Mouse (Mus musculus) left cerebral cortex, adult 2 months (tissue): ENCODE measurements around the gene Ipmk. TPM values are rescaled to one million over a fixed set of nuclear protein-coding genes. Genes with fewer than 3 reads are reported as not detected.
A peak's percentile ranks its signal among the peaks of the same experiment; 100 is the strongest.

Experiments
- DNase-seq, 2 experiments: peaks; one replicate each; pipeline ENCODE4 v3.0.0; 2021 to 2022; ENCODE audit warnings: low spot score in 2 of 2, mixed read lengths in 1 of 2; ENCODE audit errors: extremely low spot score in 1 of 2
- H3K27ac ChIP-seq: fragments of 200-600 bp; 2 replicates; pipeline ENCODE4 v1.8.1; 2022
- H3K4me3 ChIP-seq: fragments of 200-600 bp; 2 replicates; pipeline ENCODE4 v1.8.1; 2022
- CTCF ChIP-seq: fragments of 200-600 bp; IDR thresholded peaks from 2 replicates; pipeline ENCODE4 v1.8.1; 2022; ENCODE audit warnings: antibody characterized with exemption, mild to moderate bottlenecking, moderate library complexity
- intact Hi-C: fragments of 180-260 bp; cut with DNase I; formaldehyde crosslinking; loops from one replicate; pipeline ENCODE4 v1.15.1; 2025
- total RNA-seq, 2 experiments: library from RNA; stranded (reverse); gene quantifications; 2 replicates each; pipeline ENCODE4 v1.2.3; 2021

Ipmk gene
- total RNA-seq, 2 experiments from 2014 or later: 30.5 to 36.7 TPM

GRCm38 (mm10) chr10:71342030-71342805, 5.3 kb upstream of the Ipmk start:
- intact Hi-C loops: no loop called here
- no peak for DNase-seq
- H3K27ac ChIP-seq: no peak overlapping the region
- no peak overlapping the region for H3K4me3 ChIP-seq
- TF ChIP-seq CTCF: peak; percentile 20; the same call in 1 of the 2 replicates

- TF ChIP-seq CTCF: no peak
- no peak overlapping the region for H3K27ac ChIP-seq
- DNase-seq: no peak
- intact Hi-C loops: no loop called here
- no peak overlapping the region; the same call in 1 of the 2 replicates for H3K4me3 ChIP-seq
Observed at GRCm38 (mm10) chr10:71343130-71343529, 4.4 kb upstream of the Ipmk start.

- Histone ChIP-seq H3K4me3 (peak overlapping the region; percentile 77), H3K27ac (no peak overlapping the region; the same call in 1 of the 2 replicates)
- intact Hi-C loops: no loop called here
- TF ChIP-seq CTCF: no peak
- DNase-seq: no peak
Observed at GRCm38 (mm10) chr10:71343567-71344265, 3.8 kb upstream of the Ipmk start.

- intact Hi-C loops: no loop called here
- peak; percentile 94 to 95 for DNase-seq
- Histone ChIP-seq H3K27ac (peak within 1 kb of the TSS; percentile 97), H3K4me3 (peak within 1 kb of the TSS; percentile 77)
- TF ChIP-seq CTCF: no peak
Observed at GRCm38 (mm10) chr10:71344579-71345143, 2.9 kb upstream of the Ipmk start, which contains the start of gene Cisd1. Gene Cisd1 (minus strand): TSS chr10:71344954.

- intact Hi-C loops: no loop called here
Observed at GRCm38 (mm10) chr10:71346106-71346505, 1.5 kb upstream of the Ipmk start.

GRCm38 (mm10) chr10:71346722-71347508, 648 bp upstream of the Ipmk start:
- DNase-seq: no peak
- Histone ChIP-seq H3K27ac (peak overlapping the region; percentile 91), H3K4me3 (peak overlapping the region; percentile 88)
- peak; percentile 34 for TF ChIP-seq CTCF
- intact Hi-C loops: no loop called here

More at GRCm38 (mm10) chr10:71346106-71346505, 1.5 kb upstream of the Ipmk start:
- TF ChIP-seq CTCF: no peak
- Histone ChIP-seq H3K27ac (no peak overlapping the region), H3K4me3 (no peak overlapping the region)
- DNase-seq: no peak

- Histone ChIP-seq H3K27ac (peak overlapping the region; percentile 83), H3K4me3 (peak overlapping the region; percentile 88)
- intact Hi-C loops: no loop called here
- peak; percentile 26 to 31 for DNase-seq
- no peak; the same call in none of the 2 replicates for TF ChIP-seq CTCF
Observed at GRCm38 (mm10) chr10:71347964-71348636, 537 bp downstream of the Ipmk start.

GRCm38 (mm10) chr10:71348637-71349280, 1.2 kb downstream of the Ipmk start:
- H3K27ac ChIP-seq: peak overlapping the region; percentile 83
- H3K4me3 ChIP-seq: peak overlapping the region; percentile 88
- DNase-seq: peak in 1 of 2 experiments; percentile 26
- intact Hi-C loops: no loop called here
- no peak for TF ChIP-seq CTCF

GRCm38 (mm10) chr10:71349290-71349689, 1.7 kb downstream of the Ipmk start:
- peak overlapping the region; percentile 88; the same call in 1 of the 2 replicates for H3K4me3 ChIP-seq
- intact Hi-C loops: no loop called here
- no peak overlapping the region for H3K27ac ChIP-seq
- DNase-seq: no peak
- TF ChIP-seq CTCF: no peak

- no peak for DNase-seq
Observed at GRCm38 (mm10) chr10:71351301-71351700, 3.7 kb downstream of the Ipmk start.

More at GRCm38 (mm10) chr10:71351301-71351700, 3.7 kb downstream of the Ipmk start:
- Histone ChIP-seq H3K4me3 (no peak overlapping the region), H3K27ac (no peak overlapping the region)
- intact Hi-C loops: loop anchor here (2.0 kb wide), 1 partner anchor 22 kb away; no protein-coding TSS in a partner anchor
- TF ChIP-seq CTCF: no peak
